Mouse (Mus musculus): ENCODE data around the gene Iyd. TPM values are rescaled to one million over a fixed set of nuclear protein-coding genes. Genes with fewer than 3 reads are reported as not detected.
"Not testable (repeated sequence)": the region's sequence is repeated elsewhere in the genome, so short reads cannot be mapped to it uniquely, and the experiment has no call there.

Gene Iyd
- 0.20 and 0.28 TPM in 2 replicates for polyA plus RNA-seq (2015; fragmentation: Nextera tagmentation; extraction: Ambion mirVana)

- 80% methylated on average over 16 of the region's 16 CpGs for WGBS
- no peak for ATAC-seq (ENCODE audit: low read depth)
Observed at GRCm38 (mm10) chr10:3540003-3540827, at the start of gene Iyd. Gene Iyd, plus strand, starts transcription at chr10:3540240.

DNA sequence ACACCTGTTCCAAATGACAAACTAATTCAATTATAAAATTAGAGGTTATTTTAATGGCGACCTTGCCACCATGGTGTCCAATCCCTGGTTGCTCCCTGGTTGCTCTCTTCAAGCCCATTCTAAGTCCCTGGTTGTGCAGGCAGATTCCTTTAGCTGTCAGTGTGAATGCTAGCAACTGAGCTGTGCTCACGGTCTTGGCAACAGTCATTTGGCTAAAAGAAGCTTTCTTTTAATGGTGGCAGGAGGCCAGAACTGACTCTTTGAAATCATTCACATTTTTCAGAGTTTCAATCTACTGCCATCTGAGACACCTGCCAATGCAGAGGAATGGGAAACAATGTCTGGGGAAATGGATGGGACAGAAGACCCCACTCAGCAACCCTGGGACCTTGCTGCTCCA lies 43.2 kb upstream of the Iyd start:
- 64% methylated on average over 2 of the region's 2 CpGs for WGBS
- no peak overlapping the region for H3K4me3 ChIP-seq
- no peaks in the 10 kb centered on the region for H3K27me3 ChIP-seq
- H3K9ac ChIP-seq = no peak overlapping the region
- H3K4me2 ChIP-seq = no peak overlapping the region
- no peak overlapping the region for H3K27ac ChIP-seq (replicated peaks)
- H3K9me3 ChIP-seq = peaks cover 3% of the 10 kb centered on the region; the same call in 1 of the 2 replicates
- H3K36me3 ChIP-seq = no peaks in the 10 kb centered on the region
- no peaks in the 10 kb centered on the region for H3K4me1 ChIP-seq (replicated peaks)
- ATAC-seq (ENCODE audit: low read depth) = no peak

More at GRCm38 (mm10) chr10:3540003-3540827, at the start of gene Iyd:
- H3K27ac ChIP-seq (replicated peaks) = no peak within 1 kb of the TSS
- H3K9ac ChIP-seq = no peak within 1 kb of the TSS
- H3K4me2 ChIP-seq = no peak within 1 kb of the TSS
- H3K36me3 ChIP-seq = no peaks in the 10 kb centered on the region
- H3K9me3 ChIP-seq = no peaks in the 10 kb centered on the region
- H3K27me3 ChIP-seq = no peaks in the 10 kb centered on the region
- H3K4me3 ChIP-seq = no peak within 1 kb of the TSS
- peaks cover 15% of the 10 kb centered on the region for H3K4me1 ChIP-seq (replicated peaks)

DNA sequence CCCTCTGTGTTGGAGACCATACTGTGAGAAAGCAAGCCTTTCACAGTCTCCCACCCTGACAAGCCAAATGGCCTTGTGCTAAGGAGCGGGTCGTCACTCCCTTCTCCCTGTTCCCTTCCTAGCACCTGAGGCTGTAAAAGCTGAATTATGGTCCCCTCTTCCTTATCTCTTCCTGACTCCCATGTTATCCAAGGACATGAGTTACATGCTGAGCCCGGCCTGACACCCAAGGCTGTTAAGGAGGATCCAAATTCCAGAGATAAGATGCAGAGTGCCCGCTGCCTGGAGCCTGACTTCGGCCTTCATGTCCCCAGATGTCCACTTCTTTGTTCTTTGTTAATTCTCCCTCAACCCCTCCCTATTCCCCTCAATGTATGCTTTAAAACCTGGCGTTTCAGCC lies 39.2 kb upstream of the Iyd start:
- 90% methylated on average over 6 of the region's 6 CpGs for WGBS
- H3K4me2 ChIP-seq; H3K9ac ChIP-seq; ATAC-seq (ENCODE audit: low read depth); H3K27me3 ChIP-seq; H3K4me3 ChIP-seq; H3K4me1 ChIP-seq (replicated peaks); H3K9me3 ChIP-seq; H3K27ac ChIP-seq (replicated peaks); H3K36me3 ChIP-seq: not testable (repeated sequence)

DNA sequence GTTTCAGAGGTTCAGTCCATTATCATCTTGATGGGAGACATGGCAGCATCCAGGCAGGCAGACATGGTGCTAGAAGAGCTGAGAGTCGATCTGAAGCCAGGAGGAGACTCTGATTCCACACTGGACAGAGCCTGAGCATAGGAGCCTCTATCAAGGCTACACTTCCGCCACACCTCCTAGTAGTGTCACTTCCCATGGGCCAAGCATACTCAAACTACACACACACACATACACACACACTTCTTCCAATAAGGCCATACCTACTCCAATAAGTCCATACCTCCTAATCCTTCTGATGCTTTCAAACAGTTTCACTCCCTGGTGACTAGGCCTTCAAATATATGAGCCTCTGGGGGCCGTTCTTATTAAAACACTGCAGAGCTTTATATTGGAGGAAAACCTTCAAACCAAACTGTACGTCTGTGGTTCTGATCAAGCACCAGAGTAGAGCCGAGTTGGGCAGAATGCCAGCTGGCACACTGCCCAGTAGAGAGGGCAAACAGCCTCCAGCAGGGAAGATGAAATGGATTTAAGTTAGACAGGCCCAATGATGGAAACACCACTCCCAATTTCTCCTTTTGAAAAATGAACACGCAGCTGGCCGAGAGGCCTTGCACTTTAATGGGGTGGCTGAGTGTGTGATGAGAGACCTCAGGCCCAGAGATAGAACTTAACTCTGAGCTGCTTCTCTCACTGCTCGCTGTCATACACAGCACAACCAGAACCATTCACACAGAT lies 32.4 kb upstream of the Iyd start:
- ATAC-seq (ENCODE audit: low read depth) = peak; percentile 81
- H3K27ac ChIP-seq (replicated peaks) = peak overlapping the region; percentile 33; the same call in 1 of the 2 replicates
- H3K36me3 ChIP-seq = no peaks in the 10 kb centered on the region
- WGBS = 50% methylated on average over 8 of the region's 8 CpGs
- no peaks in the 10 kb centered on the region for H3K9me3 ChIP-seq
- H3K9ac ChIP-seq = no peak overlapping the region
- H3K4me3 ChIP-seq = no peak overlapping the region
- H3K27me3 ChIP-seq = no peaks in the 10 kb centered on the region
- no peak overlapping the region for H3K4me2 ChIP-seq
- peaks cover 27% of the 10 kb centered on the region for H3K4me1 ChIP-seq (replicated peaks)

DNA sequence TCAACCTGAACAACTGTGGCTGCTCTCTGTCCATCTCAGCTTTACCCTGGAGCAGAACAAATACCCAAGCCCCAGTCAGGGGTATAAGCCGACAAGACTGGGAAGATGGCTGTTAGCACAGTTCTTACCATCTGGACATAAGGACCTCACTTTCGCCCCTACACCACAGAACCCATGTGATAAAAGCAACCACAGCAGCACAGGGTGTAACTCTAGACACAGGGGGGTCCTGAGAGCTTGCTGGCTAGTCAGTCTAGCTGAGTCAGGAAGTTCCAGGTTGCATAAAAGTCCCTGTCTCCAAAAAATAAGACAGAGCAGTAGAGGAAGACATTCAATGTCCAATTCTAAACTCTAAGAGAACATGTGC lies 31.8 kb upstream of the Iyd start:
- Histone ChIP-seq H3K27ac (replicated peaks) (peak overlapping the region; percentile 33; the same call in 1 of the 2 replicates), H3K9ac (no peak overlapping the region), H3K36me3 (no peaks in the 10 kb centered on the region), H3K4me3 (no peak overlapping the region), H3K4me2 (no peak overlapping the region), H3K4me1 (replicated peaks) (peaks cover 27% of the 10 kb centered on the region), H3K9me3 (no peaks in the 10 kb centered on the region), H3K27me3 (no peaks in the 10 kb centered on the region)
- 0 out of 2 replicates have a peak, but pooled peaks have one; percentile 16 for ATAC-seq (ENCODE audit: low read depth)
- 53% methylated on average over 2 of the region's 2 CpGs for WGBS

DNA sequence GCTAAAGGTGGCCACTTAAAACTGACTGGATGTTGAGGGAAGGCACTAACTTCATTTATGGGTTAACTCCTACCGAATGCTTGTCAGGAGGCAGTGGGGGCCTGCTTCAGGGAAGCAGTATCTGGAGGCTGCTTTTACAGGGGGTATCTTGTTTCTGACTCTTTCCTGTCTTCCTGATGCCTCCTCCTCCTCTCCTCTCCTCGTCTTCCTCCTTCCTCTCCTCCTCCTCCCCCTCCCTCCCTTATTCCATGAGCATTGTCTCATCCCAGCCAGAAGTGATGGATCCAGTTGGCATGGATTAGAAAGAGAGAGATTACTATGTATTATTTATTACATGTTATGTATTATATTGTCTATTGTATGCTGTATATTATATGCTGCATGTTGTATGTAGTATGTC lies 31.3 kb upstream of the Iyd start:
- no peaks in the 10 kb centered on the region for H3K27me3 ChIP-seq
- WGBS = 57% methylated on average over 2 of the region's 2 CpGs
- H3K9me3 ChIP-seq = no peaks in the 10 kb centered on the region
- H3K27ac ChIP-seq (replicated peaks) = no peak overlapping the region
- no peaks in the 10 kb centered on the region for H3K36me3 ChIP-seq
- H3K4me2 ChIP-seq = no peak overlapping the region
- no peak overlapping the region for H3K9ac ChIP-seq
- peaks cover 27% of the 10 kb centered on the region for H3K4me1 ChIP-seq (replicated peaks)
- H3K4me3 ChIP-seq = no peak overlapping the region
- no peak for ATAC-seq (ENCODE audit: low read depth)

GRCm38 (mm10) chr10:3509663-3510277 lies 30.3 kb upstream of the Iyd start:
- no peak overlapping the region for H3K9ac ChIP-seq
- H3K4me2 ChIP-seq = no peak overlapping the region
- WGBS = 64% methylated on average over 7 of the region's 7 CpGs
- H3K4me1 ChIP-seq (replicated peaks) = peaks cover 27% of the 10 kb centered on the region
- no peak overlapping the region for H3K4me3 ChIP-seq
- no peak overlapping the region for H3K27ac ChIP-seq (replicated peaks)
- no peak for ATAC-seq (ENCODE audit: low read depth)
- no peaks in the 10 kb centered on the region for H3K27me3 ChIP-seq
- no peaks in the 10 kb centered on the region for H3K36me3 ChIP-seq
- H3K9me3 ChIP-seq = no peaks in the 10 kb centered on the region

DNA sequence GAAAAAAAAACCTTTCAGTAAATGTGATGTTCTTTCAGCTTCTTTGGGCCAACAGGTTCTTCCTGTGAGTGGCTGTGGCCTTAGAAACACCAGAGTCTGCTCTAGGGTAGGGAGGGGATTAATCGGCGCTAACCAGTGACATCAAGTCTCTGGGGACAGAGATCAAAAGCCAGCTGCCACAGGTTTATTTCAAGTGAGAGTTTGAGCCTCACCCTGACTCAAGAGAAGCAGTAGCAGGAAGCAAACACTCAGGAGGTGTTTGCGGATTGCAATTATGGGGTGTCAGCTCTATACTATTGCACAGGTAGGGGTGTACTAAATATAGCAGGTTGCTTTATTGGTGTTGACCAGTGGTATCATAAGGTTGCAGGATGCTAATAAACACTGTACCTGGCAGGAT lies 29.6 kb upstream of the Iyd start:
- H3K9me3 ChIP-seq = no peaks in the 10 kb centered on the region
- H3K36me3 ChIP-seq = no peaks in the 10 kb centered on the region
- H3K4me2 ChIP-seq = no peak overlapping the region
- no peak overlapping the region for H3K9ac ChIP-seq
- ATAC-seq (ENCODE audit: low read depth) = no peak
- WGBS = 79% methylated on average over 3 of the region's 3 CpGs
- H3K4me1 ChIP-seq (replicated peaks) = peaks cover 27% of the 10 kb centered on the region
- H3K27ac ChIP-seq (replicated peaks) = no peak overlapping the region
- no peak overlapping the region for H3K4me3 ChIP-seq
- H3K27me3 ChIP-seq = no peaks in the 10 kb centered on the region

DNA sequence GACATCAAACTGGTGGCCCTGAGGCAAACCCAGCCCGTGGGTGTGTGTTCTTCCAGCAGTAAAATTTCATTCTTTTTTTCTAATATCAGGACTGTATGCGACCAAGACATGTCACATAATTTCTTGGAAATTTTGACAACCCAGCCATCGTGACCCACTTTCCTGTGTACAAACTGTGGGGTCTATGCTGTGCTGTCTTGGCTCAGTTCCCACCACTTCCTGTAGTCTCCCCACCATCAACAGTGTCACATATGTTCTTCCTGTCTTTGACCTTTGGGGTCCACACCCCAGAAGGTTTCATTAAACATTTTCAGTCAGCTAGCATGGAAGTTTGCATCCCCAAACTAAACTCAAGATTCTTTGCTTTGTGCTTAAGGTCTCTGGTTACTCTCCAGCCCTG lies 28.6 kb upstream of the Iyd start:
- Histone ChIP-seq H3K4me3 (no peak overlapping the region), H3K9me3 (no peaks in the 10 kb centered on the region), H3K4me1 (replicated peaks) (peaks cover 27% of the 10 kb centered on the region), H3K27ac (replicated peaks) (no peak overlapping the region), H3K27me3 (no peaks in the 10 kb centered on the region), H3K4me2 (no peak overlapping the region), H3K9ac (no peak overlapping the region), H3K36me3 (no peaks in the 10 kb centered on the region)
- ATAC-seq (ENCODE audit: low read depth) = no peak
- WGBS = 68% methylated on average over 3 of the region's 3 CpGs

DNA sequence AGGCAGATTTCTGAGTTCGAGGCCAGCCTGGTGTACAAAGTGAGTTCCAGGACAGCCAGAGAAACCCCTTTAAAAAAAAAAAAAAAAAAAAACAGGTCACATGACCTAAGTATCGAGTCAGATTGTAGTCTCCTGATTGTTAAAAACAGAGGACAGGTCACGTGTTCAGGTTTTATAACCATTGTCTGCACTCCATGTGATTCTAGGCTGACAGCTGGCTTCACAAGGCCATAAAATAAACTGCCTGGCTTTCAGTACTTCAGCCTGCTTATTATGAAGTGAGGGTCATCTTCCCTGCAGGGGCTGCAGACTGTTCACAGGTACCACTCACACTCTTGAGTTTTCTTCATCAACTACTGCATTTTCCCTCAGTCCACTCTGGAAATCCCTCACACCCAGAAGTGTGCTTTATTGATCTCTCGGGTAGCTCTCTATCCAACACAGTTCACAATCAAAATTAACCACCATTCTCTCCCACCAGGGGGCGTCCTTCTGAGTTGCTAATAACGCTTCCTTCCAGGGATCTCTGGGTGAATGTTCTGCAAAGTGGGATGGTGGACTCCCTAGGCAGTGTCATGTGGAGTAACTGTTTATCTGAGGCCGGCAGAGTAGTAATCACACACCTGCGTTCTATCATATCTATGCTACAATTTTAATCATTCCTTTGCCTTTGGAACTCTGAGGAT lies 27.3 kb upstream of the Iyd start:
- Histone ChIP-seq H3K27me3 (no peaks in the 10 kb centered on the region), H3K27ac (replicated peaks) (no peak overlapping the region), H3K36me3 (no peaks in the 10 kb centered on the region), H3K4me2 (no peak overlapping the region), H3K4me3 (no peak overlapping the region), H3K4me1 (replicated peaks) (peaks cover 22% of the 10 kb centered on the region), H3K9ac (no peak overlapping the region), H3K9me3 (no peaks in the 10 kb centered on the region)
- WGBS = 72% methylated on average over 8 of the region's 8 CpGs
- no peak for ATAC-seq (ENCODE audit: low read depth)

- Histone ChIP-seq H3K36me3 (no peaks in the 10 kb centered on the region), H3K4me3 (no peak overlapping the region), H3K27me3 (no peaks in the 10 kb centered on the region), H3K9me3 (no peaks in the 10 kb centered on the region), H3K27ac (replicated peaks) (no peak overlapping the region), H3K4me2 (no peak overlapping the region), H3K9ac (no peak overlapping the region), H3K4me1 (replicated peaks) (peaks cover 12% of the 10 kb centered on the region)
- 81% methylated on average over 6 of the region's 6 CpGs for WGBS
- ATAC-seq (ENCODE audit: low read depth) = no peak
Observed at GRCm38 (mm10) chr10:3513947-3514346, 26.1 kb upstream of the Iyd start.

DNA sequence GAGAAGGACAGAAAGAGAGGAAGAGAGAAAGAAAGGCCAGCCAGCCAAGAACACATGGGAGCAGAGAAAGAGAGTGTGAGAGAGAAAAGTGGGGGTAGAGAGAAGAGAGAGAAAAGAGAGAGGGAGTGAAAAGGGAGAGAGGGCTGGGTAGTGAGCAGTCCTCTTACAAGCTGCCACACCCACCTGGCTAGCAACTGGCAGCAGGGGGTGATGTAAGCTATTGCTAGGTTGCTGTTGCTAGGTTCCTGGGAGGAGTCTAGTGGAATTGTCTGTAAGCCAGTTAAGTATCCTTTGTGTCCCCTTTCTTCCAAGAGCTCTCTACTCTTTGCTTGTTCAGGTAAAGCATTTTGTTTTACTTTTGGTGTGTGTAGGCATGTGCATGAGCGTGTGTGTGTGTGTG lies 25.4 kb upstream of the Iyd start:
- H3K4me2 ChIP-seq = no peak overlapping the region
- peaks cover 8% of the 10 kb centered on the region for H3K4me1 ChIP-seq (replicated peaks)
- H3K4me3 ChIP-seq = no peak overlapping the region
- H3K9ac ChIP-seq = no peak overlapping the region
- 94% methylated on average over 1 of the region's 1 CpGs for WGBS
- no peak for ATAC-seq (ENCODE audit: low read depth)
- no peaks in the 10 kb centered on the region for H3K27me3 ChIP-seq
- no peak overlapping the region for H3K27ac ChIP-seq (replicated peaks)
- H3K36me3 ChIP-seq = no peaks in the 10 kb centered on the region
- H3K9me3 ChIP-seq = no peaks in the 10 kb centered on the region

Data from neural tube, embryonic 13.5 days (tissue).